Mouse (Mus musculus) liver, embryonic 13.5 days (tissue): ENCODE measurements around the gene Chac1. TPM values are rescaled to one million over a fixed set of nuclear protein-coding genes. Genes with fewer than 3 reads are reported as not detected.

Experiments
- ATAC-seq: fragments of 200-750 bp; cut with Nextera tagmentation; 2 replicates; pipeline ENCODE4 v1.8.0; 2017; ENCODE audit warnings: low read depth, mild to moderate bottlenecking, moderate number of reproducible peaks, moderate library complexity
- DNase-seq: peaks from one replicate; pipeline ENCODE4 v3.0.0; 2022
- H3K27ac ChIP-seq: fragments of 300-500 bp; sonication (generic); 2 replicates; pipeline ENCODE4 v1.5.1; 2015; ENCODE audit warnings: moderate library complexity, mild to moderate bottlenecking, inconsistent platforms
- H3K27me3 ChIP-seq: fragments of 300-500 bp; sonication (generic); 2 replicates; pipeline ENCODE4 v1.6.1; 2015; ENCODE audit warnings: mild to moderate bottlenecking, inconsistent platforms
- H3K36me3 ChIP-seq: fragments of 300-500 bp; sonication (generic); 2 replicates; pipeline ENCODE4 v1.6.1; 2015; ENCODE audit warnings: mild to moderate bottlenecking, inconsistent platforms
- H3K4me1 ChIP-seq: fragments of 300-500 bp; sonication (generic); replicated peaks from 2 replicates; pipeline ENCODE4 v1.6.1; 2015; ENCODE audit warnings: inconsistent platforms
- H3K4me2 ChIP-seq: fragments of 300-500 bp; sonication (generic); 2 replicates; pipeline ENCODE4 v1.6.1; 2015; ENCODE audit warnings: inconsistent platforms, mild to moderate bottlenecking, moderate library complexity
- H3K4me3 ChIP-seq: fragments of 300-500 bp; sonication (generic); replicated peaks from 2 replicates; pipeline ENCODE4 v1.5.1; 2015; ENCODE audit warnings: mild to moderate bottlenecking, inconsistent platforms
- H3K9ac ChIP-seq: fragments of 300-500 bp; sonication (generic); 2 replicates; pipeline ENCODE4 v1.6.1; 2015; ENCODE audit warnings: mild to moderate bottlenecking, inconsistent platforms
- H3K9me3 ChIP-seq: fragments of 300-500 bp; sonication (generic); replicated peaks from 2 replicates; pipeline ENCODE4 v1.6.1; 2016; ENCODE audit warnings: inconsistent platforms
- WGBS: fragments of 180-500 bp; shearing (Covaris S2); methylation state at CpG from one replicate; pipeline ENCODE4 v1.1.7; 2015; ENCODE audit not compliant: insufficient replicate concordance; 5-methylcytosine and 5-hydroxymethylcytosine counted together
- polyA plus RNA-seq: library from polyadenylated mRNA; unstranded; fragments of >200 nt; fragmentation: Nextera tagmentation; extraction: Ambion mirVana; gene quantifications from 2 replicates; pipeline ENCODE4 v1.2.1, GENCODE M21; 2015

Gene Chac1
- polyA plus RNA-seq, 1 experiment from 2014 or later = 2.0 TPM

DNA sequence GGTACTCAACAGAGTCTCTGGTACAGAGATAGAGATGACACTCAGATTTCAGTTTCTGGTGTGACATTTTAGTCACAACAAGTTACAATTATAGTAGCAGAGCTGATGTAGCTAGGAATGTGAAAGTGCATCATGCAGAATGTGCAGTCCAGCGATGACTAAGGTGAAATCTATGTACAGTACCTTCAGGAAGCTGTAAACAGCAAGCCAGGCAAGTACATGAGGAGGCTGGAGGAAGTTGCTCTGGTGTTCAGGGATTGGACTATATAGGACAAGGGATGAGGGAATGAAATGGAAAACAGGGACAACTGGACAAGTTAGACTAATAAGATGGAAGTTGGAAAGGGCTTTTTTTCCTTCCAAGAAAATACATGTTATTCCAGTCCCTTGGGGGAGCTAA is 37.2 kb downstream of the Chac1 start:
- Histone ChIP-seq H3K36me3 (peaks cover 48% of the 10 kb centered on the region), H3K4me2 (no peak overlapping the region)
- 83% methylated on average over 1 of the region's 1 CpGs for WGBS

GRCm38 (mm10) chr2:119389992-119390391 is 39.0 kb downstream of the Chac1 start:
- DNase-seq = no peak
- Histone ChIP-seq H3K9me3 (no peaks in the 10 kb centered on the region), H3K4me2 (no peak overlapping the region), H3K4me1 (no peaks in the 10 kb centered on the region), H3K27ac (no peak overlapping the region), H3K4me3 (no peak overlapping the region), H3K27me3 (no peaks in the 10 kb centered on the region), H3K9ac (no peak overlapping the region), H3K36me3 (peaks cover 54% of the 10 kb centered on the region)
- 86% methylated on average over 4 of the region's 4 CpGs for WGBS
- ATAC-seq = no peak

More for the DNA sequence above, 37.2 kb downstream of the Chac1 start:
- H3K27me3 ChIP-seq = no peaks in the 10 kb centered on the region
- no peak overlapping the region for H3K27ac ChIP-seq
- ATAC-seq (no peak), DNase-seq (no peak)
- H3K9ac ChIP-seq = no peak overlapping the region
- no peak overlapping the region for H3K4me3 ChIP-seq
- no peaks in the 10 kb centered on the region for H3K4me1 ChIP-seq
- no peaks in the 10 kb centered on the region for H3K9me3 ChIP-seq

DNA sequence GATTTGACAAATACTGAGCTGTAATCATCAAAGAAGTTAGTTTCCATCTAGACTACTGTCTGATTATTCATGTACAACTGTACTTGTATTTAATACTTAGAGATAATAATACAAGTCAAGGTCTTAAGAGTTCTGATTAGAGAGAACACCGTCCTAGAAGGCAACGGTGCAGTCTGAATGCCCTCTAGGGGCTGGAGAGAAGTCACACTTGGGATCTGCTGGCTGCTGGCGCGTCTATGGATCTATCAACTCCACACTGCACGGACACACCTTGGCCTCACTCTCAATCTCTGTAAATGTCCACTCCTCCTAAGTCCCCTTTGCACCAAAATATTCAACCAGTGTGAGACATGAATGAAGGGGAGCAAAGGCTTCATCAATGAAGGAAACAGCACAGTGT is 47.2 kb downstream of the Chac1 start:
- no peak overlapping the region for H3K9ac ChIP-seq
- no peak overlapping the region for H3K4me3 ChIP-seq
- H3K9me3 ChIP-seq = no peaks in the 10 kb centered on the region
- peaks cover 49% of the 10 kb centered on the region for H3K36me3 ChIP-seq
- H3K27me3 ChIP-seq = no peaks in the 10 kb centered on the region
- no peak overlapping the region for H3K4me2 ChIP-seq
- H3K27ac ChIP-seq = no peak overlapping the region
- WGBS = 83% methylated on average over 5 of the region's 5 CpGs
- no peaks in the 10 kb centered on the region; the same call in 1 of the 2 replicates for H3K4me1 ChIP-seq
- no peak for DNase-seq
- ATAC-seq = no peak

DNA sequence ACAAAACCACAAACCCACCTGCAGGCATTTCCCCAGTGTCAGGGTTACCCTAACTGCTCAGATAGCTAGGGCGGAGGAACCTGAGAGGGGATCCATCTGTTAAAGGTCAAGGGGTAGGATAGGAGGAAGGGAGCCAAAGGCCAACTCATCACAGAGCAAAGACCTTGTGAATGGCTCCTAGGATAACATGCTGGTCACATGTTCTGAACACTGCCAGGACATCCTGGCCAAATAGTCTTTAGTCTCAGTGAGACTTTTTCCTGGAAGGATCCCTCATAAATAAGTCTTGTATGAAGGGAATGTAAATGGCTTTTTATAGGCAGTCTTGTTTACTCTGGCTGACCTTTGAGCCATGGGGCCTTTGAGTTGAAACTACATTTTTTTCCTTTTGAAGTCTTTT is 47.6 kb downstream of the Chac1 start:
- H3K27ac ChIP-seq = no peak overlapping the region
- no peaks in the 10 kb centered on the region for H3K27me3 ChIP-seq
- DNase-seq (no peak), ATAC-seq (no peak)
- 78% methylated on average over 1 of the region's 1 CpGs for WGBS
- H3K4me1 ChIP-seq = no peaks in the 10 kb centered on the region; the same call in 1 of the 2 replicates
- H3K4me3 ChIP-seq = no peak overlapping the region
- no peak overlapping the region for H3K9ac ChIP-seq
- peaks cover 45% of the 10 kb centered on the region for H3K36me3 ChIP-seq
- no peak overlapping the region for H3K4me2 ChIP-seq
- no peaks in the 10 kb centered on the region for H3K9me3 ChIP-seq

DNA sequence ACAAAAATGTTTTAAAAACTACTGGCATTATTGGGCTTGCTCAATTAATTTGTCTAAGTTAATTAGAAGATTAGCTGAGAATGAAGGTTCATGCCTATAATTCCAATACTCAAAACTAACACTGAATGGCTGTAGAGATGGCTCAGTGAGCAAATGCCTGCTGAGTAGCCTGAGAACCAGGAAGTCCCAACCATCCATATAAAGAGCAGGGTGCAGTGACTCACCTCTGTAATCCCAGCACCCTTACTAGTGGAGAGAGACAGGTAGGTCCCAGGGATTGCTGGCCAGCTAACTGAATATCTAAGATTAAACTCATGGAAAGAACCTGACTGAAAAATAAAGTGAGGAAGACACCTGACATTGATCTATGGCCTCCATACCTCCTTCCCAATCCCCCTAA is 48.3 kb downstream of the Chac1 start:
- DNase-seq (no peak), ATAC-seq (no peak)
- H3K9me3 ChIP-seq = no peaks in the 10 kb centered on the region
- no peak overlapping the region for H3K4me2 ChIP-seq
- H3K27me3 ChIP-seq = no peaks in the 10 kb centered on the region
- H3K27ac ChIP-seq = no peak overlapping the region
- no peak overlapping the region for H3K9ac ChIP-seq
- H3K4me3 ChIP-seq = no peak overlapping the region
- H3K36me3 ChIP-seq = peaks cover 42% of the 10 kb centered on the region
- no peaks in the 10 kb centered on the region; the same call in 1 of the 2 replicates for H3K4me1 ChIP-seq

Other genes with a start within 250 kb of the Chac1 start
- 38.4 and 45.1 TPM in 2 replicates for gene Rad51, start 238.4 kb upstream of the Chac1 start, polyA plus RNA-seq
- 55.3 and 61.6 TPM in 2 replicates for gene Rmdn3, start 194.2 kb upstream of the Chac1 start, polyA plus RNA-seq
- 39.4 and 47.1 TPM in 2 replicates for gene Gchfr, start 183.5 kb upstream of the Chac1 start, polyA plus RNA-seq
- gene Gm14137, start 176.7 kb upstream of the Chac1 start, polyA plus RNA-seq = 0.12 and 0.14 TPM in 2 replicates
- gene Zfyve19, start 142.6 kb upstream of the Chac1 start, polyA plus RNA-seq = 20.0 and 27.2 TPM in 2 replicates
- 9.9 and 11.4 TPM in 2 replicates for gene Dnajc17, start 142.4 kb upstream of the Chac1 start, polyA plus RNA-seq
- gene Ppp1r14d, start 121.3 kb upstream of the Chac1 start, polyA plus RNA-seq = not detected in 2 replicates
- gene Spint1, start 113.9 kb upstream of the Chac1 start, polyA plus RNA-seq = 0.09 and 0.36 TPM in 2 replicates
- gene Rhov, start 80.0 kb upstream of the Chac1 start, polyA plus RNA-seq = 0.08 and 0.16 TPM in 2 replicates
- gene Vps18, start 62.5 kb upstream of the Chac1 start, polyA plus RNA-seq = 6.5 and 6.6 TPM in 2 replicates
- gene Dll4, start 25.4 kb upstream of the Chac1 start, polyA plus RNA-seq = 1.7 and 1.9 TPM in 2 replicates
- gene Ino80, start 126.5 kb downstream of the Chac1 start, polyA plus RNA-seq = 2.0 TPM in 2 replicates
- gene Exd1, start 196.4 kb downstream of the Chac1 start, polyA plus RNA-seq = 0.35 and 0.38 TPM in 2 replicates
- gene Chp1, start 196.5 kb downstream of the Chac1 start, polyA plus RNA-seq = 47.3 and 54.2 TPM in 2 replicates